Mouse (Mus musculus) stomach, embryonic 14.5 days (tissue): ENCODE results near the gene Draxin. TPM values are rescaled to one million over a fixed set of nuclear protein-coding genes. Genes with fewer than 3 reads are reported as not detected.
A peak's percentile ranks its signal among the peaks of the same experiment; 100 is the strongest.

ENCODE experiments used
- ATAC-seq: fragments of 200-750 bp; cut with Nextera tagmentation; 2 replicates; pipeline ENCODE4 v1.8.0; 2017; ENCODE audit warnings: low read depth, moderate TSS enrichment; ENCODE audit not compliant: insufficient number of reproducible peaks, insufficient read depth, low FRiP score
- H3K27ac ChIP-seq: fragments of 300-500 bp; sonication (generic); 2 replicates; pipeline ENCODE4 v1.5.1; 2014; ENCODE audit warnings: mild to moderate bottlenecking, low read length, moderate library complexity, mixed read lengths
- H3K27me3 ChIP-seq: fragments of 300-500 bp; sonication (generic); 2 replicates; pipeline ENCODE4 v1.6.1; 2014; ENCODE audit warnings: low read length, control low read depth, mixed read lengths; ENCODE audit not compliant: control insufficient read depth, insufficient read depth
- H3K36me3 ChIP-seq: fragments of 300-500 bp; sonication (generic); 2 replicates; pipeline ENCODE4 v1.6.1; 2014; ENCODE audit warnings: mild to moderate bottlenecking, control low read depth, low read length, moderate library complexity, mixed read lengths; ENCODE audit not compliant: control insufficient read depth, insufficient read depth
- H3K4me1 ChIP-seq: fragments of 300-500 bp; sonication (generic); 2 replicates; pipeline ENCODE4 v1.6.1; 2014; ENCODE audit warnings: low read length, control low read depth, mixed read lengths; ENCODE audit not compliant: control insufficient read depth, insufficient read depth
- H3K4me2 ChIP-seq: fragments of 300-500 bp; sonication (generic); replicated peaks from 2 replicates; pipeline ENCODE4 v1.6.1; 2014; ENCODE audit warnings: low read depth, low read length, control low read depth
- H3K4me3 ChIP-seq: fragments of 300-500 bp; sonication (generic); 2 replicates; pipeline ENCODE4 v1.5.1; 2014; ENCODE audit warnings: low read depth, low read length, control low read depth
- H3K9ac ChIP-seq: fragments of 300-500 bp; sonication (generic); replicated peaks from 2 replicates; pipeline ENCODE4 v1.6.1; 2014; ENCODE audit warnings: low read depth, mild to moderate bottlenecking, control low read depth, low read length, moderate library complexity, mixed read lengths
- H3K9me3 ChIP-seq: fragments of 300-500 bp; sonication (generic); 2 replicates; pipeline ENCODE4 v1.6.1; 2016; ENCODE audit warnings: low read depth, low read length, control low read depth; ENCODE audit not compliant: control insufficient read depth
- WGBS: fragments of 180-500 bp; shearing (Covaris S2); extraction: QIAGEN DNeasy Blood & Tissue Kit; methylation state at CpG from one replicate; pipeline ENCODE4 v1.1.7; 2014; 5-methylcytosine and 5-hydroxymethylcytosine counted together
- polyA plus RNA-seq: library from polyadenylated mRNA; unstranded; fragments of >200 nt; fragmentation: Nextera tagmentation; extraction: Ambion mirVana; gene quantifications from 2 replicates; pipeline ENCODE4 v1.2.1, GENCODE M21; 2014

The Draxin gene
- polyA plus RNA-seq, 1 experiment from 2014 or later, result 0.07 TPM

DNA sequence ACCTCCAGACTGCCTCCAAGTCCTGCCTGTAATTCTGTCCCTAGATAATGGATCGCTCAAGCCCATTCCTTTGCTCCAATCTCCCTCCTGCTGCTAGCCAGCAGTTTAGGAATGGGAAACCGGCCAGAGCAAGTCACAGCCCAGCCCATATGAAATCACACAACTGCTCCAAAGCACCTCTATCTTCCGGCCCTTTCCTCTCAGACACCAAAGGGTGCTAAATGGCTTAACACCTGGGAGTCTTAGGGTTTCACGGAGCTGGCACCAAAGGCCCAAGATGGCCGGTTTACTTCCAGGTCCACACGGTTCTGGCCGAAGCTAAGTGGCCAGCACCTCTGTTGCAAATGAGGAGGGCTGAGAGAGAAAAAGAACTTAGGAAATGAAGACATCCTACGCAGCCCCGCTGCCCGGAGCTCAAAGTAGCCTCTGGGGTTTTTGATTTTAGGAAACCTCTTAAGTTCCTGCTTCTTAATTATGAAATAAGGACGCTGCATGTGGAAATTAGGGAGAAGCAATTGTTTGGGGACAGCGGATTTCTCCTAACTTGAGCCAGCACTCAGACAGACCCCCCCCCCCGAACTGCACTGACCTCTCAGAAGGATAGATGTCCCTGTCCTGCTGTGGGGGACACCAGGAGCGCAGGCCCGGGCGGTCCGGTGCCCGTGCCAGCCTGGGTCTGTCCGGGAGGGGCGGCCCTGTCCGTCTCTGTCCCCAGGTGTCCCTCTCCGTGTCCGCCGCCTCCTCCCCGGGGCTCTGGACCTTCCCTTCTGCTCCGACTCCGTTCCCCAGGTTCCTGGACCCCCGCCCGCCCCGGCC lies 43.2 kb downstream of the Draxin start:
- ATAC-seq, result peak; percentile 34; the same call in 1 of the 2 replicates
- H3K4me1 ChIP-seq, result peaks cover 16% of the 10 kb centered on the region; the same call in 1 of the 2 replicates
- WGBS, result 3% methylated on average over 30 of the region's 30 CpGs

DNA sequence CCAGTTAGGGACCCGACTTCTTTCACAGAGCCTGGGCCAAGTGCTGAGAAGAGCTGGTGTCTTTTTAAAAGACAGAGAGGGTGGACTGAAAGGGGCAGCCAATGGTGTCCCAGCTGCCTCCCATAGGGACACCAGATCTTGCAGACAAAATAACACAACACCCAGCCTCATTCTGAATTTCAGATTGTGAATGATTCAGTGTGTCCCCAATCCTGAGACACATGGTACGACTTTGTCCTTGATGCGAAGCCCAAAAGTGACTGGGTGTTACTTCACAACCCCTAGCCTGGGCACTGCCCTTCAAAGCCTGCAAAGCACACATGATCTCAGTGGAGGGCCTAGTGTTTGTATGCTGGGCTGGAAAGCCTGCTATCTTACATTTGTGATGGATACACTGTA lies 44.6 kb downstream of the Draxin start:
- no peak overlapping the region for H3K4me3 ChIP-seq
- WGBS, result 76% methylated on average over 3 of the region's 3 CpGs
- H3K9me3 ChIP-seq, result no peaks in the 10 kb centered on the region
- peaks cover 16% of the 10 kb centered on the region; the same call in 1 of the 2 replicates for H3K4me1 ChIP-seq
- ATAC-seq, result no peak
- H3K36me3 ChIP-seq, result no peaks in the 10 kb centered on the region; the same call in 1 of the 2 replicates
- H3K27me3 ChIP-seq, result no peaks in the 10 kb centered on the region
- no peak overlapping the region for H3K4me2 ChIP-seq
- no peak overlapping the region for H3K27ac ChIP-seq
- H3K9ac ChIP-seq, result no peak overlapping the region

More for the DNA sequence above, 43.2 kb downstream of the Draxin start:
- no peaks in the 10 kb centered on the region for H3K36me3 ChIP-seq
- H3K4me2 ChIP-seq, result peak overlapping the region; percentile 87
- H3K9ac ChIP-seq, result peak overlapping the region; percentile 64
- peak overlapping the region; percentile 1; the same call in 1 of the 2 replicates for H3K27ac ChIP-seq
- H3K4me3 ChIP-seq, result peak overlapping the region; percentile 78
- H3K9me3 ChIP-seq, result no peaks in the 10 kb centered on the region
- no peaks in the 10 kb centered on the region for H3K27me3 ChIP-seq

- H3K9ac ChIP-seq, result no peak overlapping the region
These were observed 45.2 kb downstream of the Draxin start for GRCm38 (mm10) chr4:148085131-148085906.

DNA sequence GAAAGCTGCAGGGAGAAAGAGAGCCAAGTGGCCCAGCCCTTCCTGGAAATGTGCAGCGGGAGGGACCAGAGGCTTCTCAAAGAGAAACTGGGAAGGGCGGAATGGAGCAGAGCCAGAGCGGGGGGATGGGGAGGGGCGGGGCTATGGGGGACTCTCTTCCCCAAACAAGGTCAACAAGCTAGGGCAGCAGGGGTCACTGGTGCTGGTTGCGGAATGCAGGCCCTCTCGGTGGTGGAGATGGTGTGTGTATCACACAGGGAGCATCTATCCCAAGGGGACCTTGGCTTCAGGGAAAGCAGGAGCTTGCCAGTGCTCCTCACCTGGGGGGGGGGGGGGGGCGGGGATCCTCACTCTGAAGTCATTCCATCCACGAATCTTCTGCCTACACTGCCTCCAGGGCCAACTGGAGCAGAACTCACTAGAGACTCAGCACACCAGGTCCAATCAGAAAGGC lies 46.2 kb downstream of the Draxin start:
- Histone ChIP-seq H3K9ac (no peak overlapping the region), H3K9me3 (no peaks in the 10 kb centered on the region), H3K27me3 (no peaks in the 10 kb centered on the region), H3K36me3 (no peaks in the 10 kb centered on the region; the same call in none of the 2 replicates), H3K4me2 (no peak overlapping the region), H3K4me3 (no peak overlapping the region), H3K4me1 (peaks cover 16% of the 10 kb centered on the region; the same call in 1 of the 2 replicates), H3K27ac (no peak overlapping the region)
- WGBS, result 20% methylated on average over 8 of the region's 8 CpGs
- ATAC-seq, result no peak

More at GRCm38 (mm10) chr4:148085131-148085906, 45.2 kb downstream of the Draxin start:
- Histone ChIP-seq H3K4me2 (no peak overlapping the region), H3K27ac (no peak overlapping the region), H3K9me3 (no peaks in the 10 kb centered on the region), H3K36me3 (no peaks in the 10 kb centered on the region; the same call in 1 of the 2 replicates), H3K4me3 (no peak overlapping the region), H3K4me1 (peaks cover 16% of the 10 kb centered on the region; the same call in 1 of the 2 replicates), H3K27me3 (no peaks in the 10 kb centered on the region)
- WGBS, result 41% methylated on average over 10 of the region's 10 CpGs
- no peak for ATAC-seq

GRCm38 (mm10) chr4:148083176-148083899 lies 47.2 kb downstream of the Draxin start:
- H3K4me3 ChIP-seq, result no peak overlapping the region

GRCm38 (mm10) chr4:148082257-148083044 lies 48.0 kb downstream of the Draxin start:
- H3K27ac ChIP-seq, result no peak overlapping the region
- H3K9me3 ChIP-seq, result no peaks in the 10 kb centered on the region
- no peaks in the 10 kb centered on the region; the same call in none of the 2 replicates for H3K36me3 ChIP-seq
- ATAC-seq, result no peak
- H3K27me3 ChIP-seq, result no peaks in the 10 kb centered on the region
- H3K4me2 ChIP-seq, result no peak overlapping the region
- 50% methylated on average over 12 of the region's 12 CpGs for WGBS
- H3K4me1 ChIP-seq, result peaks cover 16% of the 10 kb centered on the region; the same call in 1 of the 2 replicates
- H3K9ac ChIP-seq, result no peak overlapping the region
- no peak overlapping the region for H3K4me3 ChIP-seq

More at GRCm38 (mm10) chr4:148083176-148083899, 47.2 kb downstream of the Draxin start:
- Histone ChIP-seq H3K27me3 (no peaks in the 10 kb centered on the region), H3K4me1 (peaks cover 16% of the 10 kb centered on the region; the same call in 1 of the 2 replicates), H3K9ac (no peak overlapping the region), H3K36me3 (no peaks in the 10 kb centered on the region; the same call in none of the 2 replicates), H3K4me2 (no peak overlapping the region), H3K9me3 (no peaks in the 10 kb centered on the region), H3K27ac (no peak overlapping the region)
- WGBS, result 50% methylated on average over 21 of the region's 21 CpGs
- no peak for ATAC-seq

GRCm38 (mm10) chr4:148081201-148081600 lies 49.3 kb downstream of the Draxin start:
- Histone ChIP-seq H3K4me2 (no peak overlapping the region), H3K9me3 (no peaks in the 10 kb centered on the region), H3K9ac (no peak overlapping the region), H3K36me3 (no peaks in the 10 kb centered on the region; the same call in none of the 2 replicates), H3K4me3 (no peak overlapping the region), H3K27me3 (no peaks in the 10 kb centered on the region), H3K27ac (no peak overlapping the region), H3K4me1 (peaks cover 11% of the 10 kb centered on the region; the same call in 1 of the 2 replicates)
- 89% methylated on average over 10 of the region's 10 CpGs for WGBS
- ATAC-seq, result no peak
